Mouse (Mus musculus): ENCODE data around the gene Elk4.
A peak's percentile ranks its signal among the peaks of the same experiment; 100 is the strongest.

DNA sequence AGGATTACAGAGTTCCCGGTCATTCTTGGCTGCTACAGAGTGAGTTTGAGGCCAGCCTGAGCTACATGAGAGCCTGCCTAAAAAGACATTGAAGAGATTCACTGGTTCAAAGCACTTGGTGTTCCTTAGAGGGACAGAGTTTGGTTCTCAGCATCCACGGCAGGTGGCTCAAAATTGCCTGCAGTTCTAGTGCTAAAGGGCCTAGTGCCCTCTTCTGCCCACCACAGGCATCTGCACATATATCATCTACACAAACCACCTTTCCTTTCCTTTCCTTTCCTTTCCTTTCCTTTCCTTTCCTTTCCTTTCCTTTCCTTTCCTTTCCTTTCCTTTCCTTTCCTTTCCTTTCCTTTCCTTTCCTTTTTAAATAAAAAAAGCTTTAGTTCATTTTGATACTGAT lies 23.2 kb downstream of the Elk4 start:
- TF ChIP-seq CTCF (IDR thresholded peaks at IDR 0.05; ENCODE audit: low read depth, low read length) (peak; percentile 48), POLR2A (IDR thresholded peaks at IDR 0.05; ENCODE audit: extremely low read depth, insufficient read depth, low read length) (no peak)
